Mouse (Mus musculus): ENCODE data around the gene Ccl5. TPM values are rescaled to one million over a fixed set of nuclear protein-coding genes. Genes with fewer than 3 reads are reported as not detected.

Ccl5 gene
- total RNA-seq (2012; rRNA removed), result not detected in 2 replicates

GRCm38 (mm10) chr11:83530360-83530759 lies at the start of gene Ccl5:
Ccl5 (minus strand) TSS chr11:83530518.
- Histone ChIP-seq H3K4me3 (ENCODE audit: insufficient read depth in 1 of 2, low read depth in 1 of 2, low read length in 2 of 2, poor library complexity in 1 of 2, severe bottlenecking in 1 of 2) (no peak within 1 kb of the TSS), H3K9ac (ENCODE audit: insufficient read depth, low read depth, low read length, poor library complexity, severe bottlenecking) (no peak within 1 kb of the TSS), H3K36me3 (ENCODE audit: control insufficient read depth, insufficient read depth, low read length, poor library complexity, severe bottlenecking) (no peaks in the 10 kb centered on the region), H3K27ac (ENCODE audit: insufficient read depth, low read depth, low read length, poor library complexity, severe bottlenecking) (no peak within 1 kb of the TSS), H3K9me3 (ENCODE audit: control insufficient read depth, insufficient read depth, low read depth, low read length) (no peaks in the 10 kb centered on the region), H3K4me1 (ENCODE audit: control insufficient read depth in 2 of 2, insufficient read depth in 2 of 2, low read length in 2 of 2, poor library complexity in 1 of 2) (peaks cover 0 to 2% of the 10 kb centered on the region in 2 experiments; a peak in 1 of 4 replicates)
- in situ Hi-C loops (cut with MboI; ENCODE audit: low sequenced_read_pairs in 2 of 2, unreplicated experiment in 2 of 2), result no loop called here
- DNase-seq (ENCODE audit: low read depth, low spot score), result no peak
- TF ChIP-seq ZC3H11A (IDR thresholded peaks at IDR 0.05; ENCODE audit: borderline replicate concordance, low read depth, low read length), result no peak
- no peak for TF ChIP-seq ZNF384 (IDR thresholded peaks at IDR 0.05; ENCODE audit: low read depth, low read length)

GRCm38 (mm10) chr11:83578999-83579398 lies 48.7 kb upstream of the Ccl5 start:
- no peak overlapping the region for H3K4me3 ChIP-seq (ENCODE audit: insufficient read depth in 1 of 2, low read depth in 1 of 2, low read length in 2 of 2, poor library complexity in 1 of 2, severe bottlenecking in 1 of 2)
- TF ChIP-seq CHD2 (IDR thresholded peaks at IDR 0.05; ENCODE audit: low read depth, low read length) (no peak), HCFC1 (IDR thresholded peaks at IDR 0.05; ENCODE audit: borderline replicate concordance, insufficient read depth, low read length) (no peak), ZC3H11A (IDR thresholded peaks at IDR 0.05; ENCODE audit: borderline replicate concordance, low read depth, low read length) (no peak), MAFK (IDR thresholded peaks at IDR 0.05; ENCODE audit: insufficient read depth, low read depth, low read length) (no peak)

GRCm38 (mm10) chr11:83578186-83578760 lies 48.0 kb upstream of the Ccl5 start, which contains the start of gene Ccl9:
Ccl9 (minus strand) TSS chr11:83578636.
- Histone ChIP-seq H3K9me3 (ENCODE audit: control insufficient read depth, insufficient read depth, low read depth, low read length) (no peaks in the 10 kb centered on the region), H3K4me1 (ENCODE audit: control insufficient read depth in 2 of 2, insufficient read depth in 2 of 2, low read length in 2 of 2, poor library complexity in 1 of 2) (peaks cover 0 to 8% of the 10 kb centered on the region in 2 experiments; a peak in 2 of 4 replicates), H3K4me3 (ENCODE audit: insufficient read depth in 1 of 2, low read depth in 1 of 2, low read length in 2 of 2, poor library complexity in 1 of 2, severe bottlenecking in 1 of 2) (no peak within 1 kb of the TSS), H3K27ac (ENCODE audit: insufficient read depth, low read depth, low read length, poor library complexity, severe bottlenecking) (no peak within 1 kb of the TSS), H3K36me3 (ENCODE audit: control insufficient read depth, insufficient read depth, low read length, poor library complexity, severe bottlenecking) (no peaks in the 10 kb centered on the region), H3K9ac (ENCODE audit: insufficient read depth, low read depth, low read length, poor library complexity, severe bottlenecking) (no peak within 1 kb of the TSS)
- TF ChIP-seq HCFC1 (IDR thresholded peaks at IDR 0.05; ENCODE audit: borderline replicate concordance, insufficient read depth, low read length), result no peak
- TF ChIP-seq ZNF384 (IDR thresholded peaks at IDR 0.05; ENCODE audit: low read depth, low read length), result no peak
- TF ChIP-seq CHD2 (IDR thresholded peaks at IDR 0.05; ENCODE audit: low read depth, low read length), result no peak
- TF ChIP-seq MAFK (IDR thresholded peaks at IDR 0.05; ENCODE audit: insufficient read depth, low read depth, low read length), result no peak
- DNase-seq (ENCODE audit: low read depth, low spot score), result no peak
- in situ Hi-C loops (cut with MboI; ENCODE audit: low sequenced_read_pairs in 2 of 2, unreplicated experiment in 2 of 2), result no loop called here

More at GRCm38 (mm10) chr11:83578999-83579398, 48.7 kb upstream of the Ccl5 start:
- H3K27ac ChIP-seq (ENCODE audit: insufficient read depth, low read depth, low read length, poor library complexity, severe bottlenecking), result no peak overlapping the region
- no peak overlapping the region for H3K9ac ChIP-seq (ENCODE audit: insufficient read depth, low read depth, low read length, poor library complexity, severe bottlenecking)
- no peak for DNase-seq (ENCODE audit: low read depth, low spot score)
- peaks cover 0 to 8% of the 10 kb centered on the region in 2 experiments; a peak in 2 of 4 replicates for H3K4me1 ChIP-seq (ENCODE audit: control insufficient read depth in 2 of 2, insufficient read depth in 2 of 2, low read length in 2 of 2, poor library complexity in 1 of 2)
- in situ Hi-C loops (cut with MboI; ENCODE audit: low sequenced_read_pairs in 2 of 2, unreplicated experiment in 2 of 2), result no loop called here
- H3K36me3 ChIP-seq (ENCODE audit: control insufficient read depth, insufficient read depth, low read length, poor library complexity, severe bottlenecking), result no peaks in the 10 kb centered on the region
- no peaks in the 10 kb centered on the region for H3K9me3 ChIP-seq (ENCODE audit: control insufficient read depth, insufficient read depth, low read depth, low read length)

- TF ChIP-seq ZNF384 (IDR thresholded peaks at IDR 0.05; ENCODE audit: low read depth, low read length), result no peak
- TF ChIP-seq CHD2 (IDR thresholded peaks at IDR 0.05; ENCODE audit: low read depth, low read length), result no peak
- no peak for TF ChIP-seq MAFK (IDR thresholded peaks at IDR 0.05; ENCODE audit: insufficient read depth, low read depth, low read length)
- TF ChIP-seq ZC3H11A (IDR thresholded peaks at IDR 0.05; ENCODE audit: borderline replicate concordance, low read depth, low read length), result no peak
- TF ChIP-seq HCFC1 (IDR thresholded peaks at IDR 0.05; ENCODE audit: borderline replicate concordance, insufficient read depth, low read length), result no peak
- Histone ChIP-seq H3K4me3 (ENCODE audit: insufficient read depth in 1 of 2, low read depth in 1 of 2, low read length in 2 of 2, poor library complexity in 1 of 2, severe bottlenecking in 1 of 2) (no peak overlapping the region), H3K9ac (ENCODE audit: insufficient read depth, low read depth, low read length, poor library complexity, severe bottlenecking) (no peak overlapping the region), H3K4me1 (ENCODE audit: control insufficient read depth in 2 of 2, insufficient read depth in 2 of 2, low read length in 2 of 2, poor library complexity in 1 of 2) (peaks cover 0 to 6% of the 10 kb centered on the region in 2 experiments; a peak in 2 of 4 replicates), H3K27ac (ENCODE audit: insufficient read depth, low read depth, low read length, poor library complexity, severe bottlenecking) (no peak overlapping the region), H3K36me3 (ENCODE audit: control insufficient read depth, insufficient read depth, low read length, poor library complexity, severe bottlenecking) (no peaks in the 10 kb centered on the region), H3K9me3 (ENCODE audit: control insufficient read depth, insufficient read depth, low read depth, low read length) (no peaks in the 10 kb centered on the region)
- in situ Hi-C loops (cut with MboI; ENCODE audit: low sequenced_read_pairs in 2 of 2, unreplicated experiment in 2 of 2), result no loop called here
- no peak for DNase-seq (ENCODE audit: low read depth, low spot score)
These were observed 46.7 kb upstream of the Ccl5 start for GRCm38 (mm10) chr11:83576927-83577555.
